Mouse (Mus musculus): ENCODE measurements around the gene Dhrs1.

DNA sequence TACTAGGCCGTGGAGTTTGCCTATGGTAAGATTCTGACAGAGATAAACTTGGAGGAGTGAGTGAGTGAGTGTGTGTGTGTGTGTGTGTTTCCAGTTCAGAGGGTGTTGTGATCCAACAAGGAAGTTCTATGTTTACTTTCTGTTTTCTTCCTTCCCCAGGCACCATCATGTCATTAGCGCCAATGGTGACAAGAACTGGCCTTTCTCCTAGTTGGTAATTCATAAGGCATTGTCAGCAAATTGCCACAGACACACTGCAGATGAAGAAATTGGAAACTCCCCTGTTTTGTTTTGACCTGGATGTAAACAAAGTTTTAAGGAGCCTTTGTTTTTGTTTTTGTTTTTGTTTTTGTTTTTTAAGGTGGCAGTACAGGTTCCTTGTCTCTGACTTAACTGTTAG lies 48.0 kb upstream of the Dhrs1 start:
- TF ChIP-seq CTCF (IDR thresholded peaks at IDR 0.05; ENCODE audit: borderline replicate concordance, insufficient read depth, low read length) (no peak), POLR2A (IDR thresholded peaks at IDR 0.05; ENCODE audit: low read depth, low read length) (no peak)
